Mouse (Mus musculus) MEL-GATA-1-ER (cell line): ENCODE measurements around the gene Foxp1.

Experiments used
- DNase-seq: peaks from one replicate; pipeline ENCODE4 v3.0.0-alpha.2; 2012; ENCODE audit warnings: low read depth; ENCODE audit errors: extremely low read depth

Gene Foxp1

GRCm38 (mm10) chr6:99364545-99364944, 158.0 kb downstream of the Foxp1 start:
- no peak for DNase-seq

- DNase-seq: no peak
Observed at GRCm38 (mm10) chr6:99360581-99360980, 161.9 kb downstream of the Foxp1 start.

- DNase-seq: no peak
Observed at GRCm38 (mm10) chr6:99359765-99360499, 162.6 kb downstream of the Foxp1 start.

DNA sequence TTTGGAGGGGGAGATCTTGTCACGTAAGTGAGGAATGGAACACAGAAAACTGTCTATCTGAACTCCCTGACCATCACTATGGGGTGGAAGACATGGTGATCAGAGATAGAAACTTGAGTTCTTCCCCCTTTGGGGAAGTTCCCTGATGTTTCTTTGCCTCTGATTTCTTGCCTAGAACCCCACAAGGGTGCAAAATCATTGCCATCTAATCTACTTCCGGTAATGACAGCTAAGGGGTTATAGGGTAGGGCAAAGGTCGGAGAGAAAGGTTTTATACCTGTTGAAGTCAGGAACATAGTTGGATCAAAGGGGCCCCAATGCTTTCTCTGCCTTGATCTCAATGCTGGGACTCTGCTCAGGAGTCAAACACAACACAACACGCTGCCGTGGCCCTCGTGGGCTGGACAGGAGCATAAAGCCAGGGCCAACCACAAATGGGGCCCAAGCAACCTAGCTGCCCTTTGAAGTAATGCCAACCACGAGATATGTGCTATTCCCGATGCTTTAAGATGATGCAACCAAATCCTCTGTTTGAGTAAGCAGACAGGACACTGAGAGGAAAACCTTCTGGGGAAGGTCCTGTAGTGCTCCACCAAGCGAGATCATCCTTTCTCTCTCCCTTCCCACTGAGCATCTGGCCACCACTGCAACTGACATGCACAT, 163.4 kb downstream of the Foxp1 start:
- DNase-seq: no peak

DNA sequence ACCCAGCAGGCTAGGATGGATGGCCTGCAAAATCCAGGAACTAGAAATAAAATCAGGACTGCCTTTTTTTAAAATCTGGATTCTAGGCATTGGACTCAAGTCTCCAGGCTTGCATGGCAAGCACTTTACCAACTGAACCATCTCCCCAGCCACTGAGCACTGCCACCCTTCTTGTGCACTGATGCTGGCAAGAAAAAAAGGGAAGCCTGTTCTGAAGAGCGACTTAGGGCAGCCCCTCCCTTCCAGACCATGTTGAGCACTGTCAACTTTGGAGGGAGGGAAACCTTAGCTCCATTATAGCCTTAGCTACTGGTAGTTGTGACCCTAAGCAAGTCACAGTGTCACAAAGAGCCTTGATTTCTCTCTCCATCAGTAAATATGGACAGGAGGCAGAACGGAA, 164.6 kb downstream of the Foxp1 start:
- no peak for DNase-seq

GRCm38 (mm10) chr6:99354338-99354737, 168.2 kb downstream of the Foxp1 start:
- no peak for DNase-seq

GRCm38 (mm10) chr6:99353441-99353840, 169.1 kb downstream of the Foxp1 start:
- DNase-seq: no peak

GRCm38 (mm10) chr6:99350566-99350965, 172.0 kb downstream of the Foxp1 start:
- no peak for DNase-seq

GRCm38 (mm10) chr6:99350156-99350555, 172.4 kb downstream of the Foxp1 start:
- DNase-seq: no peak

GRCm38 (mm10) chr6:99347836-99348235, 174.7 kb downstream of the Foxp1 start:
- DNase-seq: no peak

- DNase-seq: no peak
Observed at GRCm38 (mm10) chr6:99344966-99345365, 177.6 kb downstream of the Foxp1 start.

GRCm38 (mm10) chr6:99344357-99344756, 178.2 kb downstream of the Foxp1 start:
- DNase-seq: peak; percentile 10

DNA sequence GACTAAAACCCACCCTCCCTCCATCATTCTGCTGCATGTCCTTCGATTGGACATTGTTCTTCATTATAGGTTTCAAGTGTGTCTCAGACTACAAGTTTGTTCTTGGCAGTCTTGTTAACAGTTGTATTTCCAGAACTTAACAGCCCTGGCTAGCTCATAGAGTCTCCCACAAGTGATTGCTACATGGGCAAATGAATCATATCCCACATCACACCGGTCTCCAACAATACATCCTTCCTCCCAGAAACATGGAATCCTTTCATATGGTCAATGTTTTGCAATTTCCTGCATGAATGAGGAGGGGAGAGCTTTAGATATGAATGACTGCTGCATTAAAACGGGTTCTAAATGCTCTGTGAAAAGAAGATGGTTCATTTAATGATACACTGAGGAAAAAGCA, 178.7 kb downstream of the Foxp1 start:
- no peak for DNase-seq

GRCm38 (mm10) chr6:99342416-99342815, 180.1 kb downstream of the Foxp1 start:
- DNase-seq: peak; percentile 6

- DNase-seq: no peak
Observed at GRCm38 (mm10) chr6:99340902-99341301, 181.6 kb downstream of the Foxp1 start.

DNA sequence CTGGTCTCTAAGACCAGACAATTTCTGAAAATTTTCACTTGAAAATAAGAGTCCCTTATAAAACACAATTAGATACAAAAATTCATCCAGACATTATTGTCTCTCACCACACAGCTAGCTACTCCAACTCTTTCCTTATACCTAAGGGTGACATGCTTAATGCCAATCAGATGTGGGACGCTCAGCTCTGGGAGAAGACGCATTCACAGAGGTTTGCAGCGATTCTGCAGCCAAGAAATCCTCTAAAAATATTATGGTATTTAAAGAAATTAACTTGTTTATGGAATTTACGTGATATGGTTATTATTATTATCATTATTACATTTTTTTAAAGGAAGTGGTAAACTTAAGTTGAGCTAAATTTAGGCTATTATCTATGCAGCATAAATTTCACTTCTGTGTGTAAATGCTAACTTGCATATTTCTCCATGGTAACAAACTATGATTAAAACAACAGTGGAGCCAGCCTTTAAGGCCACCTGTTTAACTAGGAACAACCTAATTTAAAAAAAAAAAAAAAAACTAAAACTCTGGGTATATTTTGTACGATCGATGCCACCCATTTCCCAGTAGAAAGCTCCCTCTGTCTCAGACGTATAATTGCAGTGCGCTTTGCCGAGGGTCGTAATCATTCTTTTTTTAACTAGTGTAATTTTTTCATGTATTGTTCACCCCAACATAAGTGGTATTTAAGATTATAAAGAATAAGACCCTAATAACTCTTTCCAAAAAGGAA, 182.4 kb downstream of the Foxp1 start:
- no peak for DNase-seq

DNA sequence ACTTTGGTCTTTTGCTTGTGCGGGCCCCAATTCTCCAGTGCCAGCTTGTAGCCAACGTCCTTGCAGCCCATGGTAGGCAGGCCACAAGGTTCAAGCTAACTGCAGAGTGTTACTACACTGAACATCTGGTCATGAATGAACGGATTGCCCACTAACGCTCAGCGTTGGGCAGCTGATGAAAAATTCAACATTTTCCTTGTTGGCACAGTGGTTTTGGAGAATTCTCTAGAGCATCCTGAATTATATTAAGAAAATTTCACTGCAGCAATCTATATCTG, 183.2 kb downstream of the Foxp1 start:
- DNase-seq: no peak

DNA sequence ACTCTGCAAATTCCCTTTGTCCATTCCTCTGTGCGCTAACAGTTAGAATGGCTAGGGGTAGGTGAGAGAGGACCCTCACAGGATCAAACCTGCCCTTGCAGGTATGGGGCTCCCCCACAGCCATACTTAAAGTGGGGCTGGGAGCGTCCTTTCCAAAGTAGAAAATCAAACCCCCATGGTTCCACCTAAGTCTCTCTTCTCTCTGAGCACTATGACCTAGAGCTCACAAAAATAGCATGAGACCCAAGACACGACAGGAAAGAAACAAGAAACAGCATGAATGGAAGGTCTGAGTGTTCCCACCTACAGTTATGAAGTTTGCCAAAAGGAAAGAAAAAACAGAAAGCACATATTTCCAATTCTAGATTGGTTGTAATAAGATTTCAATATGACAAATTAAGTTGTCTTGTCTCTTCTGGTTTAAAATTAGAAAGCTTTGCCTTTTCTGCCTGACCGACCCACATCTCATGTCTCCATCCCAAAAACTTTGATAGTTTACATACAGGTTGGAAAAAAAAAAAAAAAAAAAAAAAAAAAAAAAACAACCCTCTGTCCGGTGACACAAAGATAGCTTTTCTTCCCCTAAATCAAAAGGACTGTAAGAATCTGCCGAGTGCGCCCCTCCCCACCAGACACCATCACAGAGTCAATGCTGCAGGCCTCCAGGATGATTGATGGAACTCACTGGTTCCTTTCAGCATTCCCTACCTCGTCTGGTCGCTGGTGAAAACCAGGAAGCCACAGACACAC, 183.8 kb downstream of the Foxp1 start:
- no peak for DNase-seq

- no peak for DNase-seq
Observed at GRCm38 (mm10) chr6:99338174-99338573, 184.3 kb downstream of the Foxp1 start.

- no peak for DNase-seq
Observed at GRCm38 (mm10) chr6:99337575-99337974, 184.9 kb downstream of the Foxp1 start.

- DNase-seq: no peak
Observed at GRCm38 (mm10) chr6:99336191-99336590, 186.3 kb downstream of the Foxp1 start.
